ENCODE assay signal across 12 mouse cellular contexts in genomic region chr1:32553925-32554324, GRCm38 (mm10). TPM values are rescaled to one million over a fixed set of nuclear protein-coding genes. Genes with fewer than 3 reads are reported as not detected.
DNase-seq lines count a peak whose midpoint lies in the region; ATAC-seq and TF ChIP-seq lines count a peak whose summit lies in the region.
"Had no signal": no experiment of that assay in that cellular context is flagged by ENCODE, and none has a peak within 500 bp of the region (broad histone marks: within the 10 kb centered on the region; RNA-seq: fewer than 3 reads in every experiment).

No protein-coding gene starts in this region.

- H3K4me2 ChIP-seq in forebrain, embryonic 13.5 days = no peak overlapping the region
- no peak overlapping the region for H3K4me2 ChIP-seq in midbrain, embryonic 15.5 days
- H3K4me2 ChIP-seq in midbrain, embryonic 11.5 days = no peak overlapping the region
- no peak overlapping the region for H3K4me2 ChIP-seq in forebrain, postnatal 0 days (ENCODE audit: low read depth)
- H3K4me2 ChIP-seq: heart, embryonic 11.5 days; stomach, embryonic 15.5 days had no signal

- no peak overlapping the region for H3K27ac ChIP-seq in forebrain, embryonic 13.5 days
- H3K27ac ChIP-seq in forebrain, embryonic 10.5 days = no peak overlapping the region
- H3K27ac ChIP-seq in midbrain, embryonic 15.5 days = no peak overlapping the region
- H3K27ac ChIP-seq in midbrain, embryonic 11.5 days (ENCODE audit: low read depth, low read length) = no peak overlapping the region
- H3K27ac ChIP-seq in forebrain, postnatal 0 days (ENCODE audit: low read depth, low read length) = no peak overlapping the region
- H3K27ac ChIP-seq: liver, embryonic 14.5 days; stomach, embryonic 15.5 days had no signal

- DNase-seq in forebrain, embryonic 10.5 days (ENCODE audit: extremely low spot score, low spot score) = no peak
- DNase-seq in midbrain, embryonic 11.5 days (ENCODE audit: low spot score, missing footprints) = no peak
- DNase-seq in forebrain, postnatal 0 days = peak; percentile 74
- peak; percentile 57 for DNase-seq in retina, postnatal 1 day
- DNase-seq in gastrocnemius, postnatal 25 days = no peak
- DNase-seq in adrenal gland, postnatal 14 days = no peak
- DNase-seq: kidney, postnatal 14 days had no signal

- H3K4me1 ChIP-seq in forebrain, embryonic 13.5 days = 0 out of 2 replicates have a peak, but pooled peaks cover 4% of the 10 kb centered on the region
- H3K4me1 ChIP-seq in forebrain, embryonic 10.5 days = no peaks in the 10 kb centered on the region
- H3K4me1 ChIP-seq in midbrain, embryonic 15.5 days = no peaks in the 10 kb centered on the region
- H3K4me1 ChIP-seq in midbrain, embryonic 11.5 days (ENCODE audit: control insufficient read depth, insufficient read depth, low read length) = no peaks in the 10 kb centered on the region
- H3K4me1 ChIP-seq in forebrain, postnatal 0 days (ENCODE audit: insufficient read depth) = no peaks in the 10 kb centered on the region
- H3K4me1 ChIP-seq: stomach, embryonic 15.5 days had no signal

- no peaks in the 10 kb centered on the region for H3K27me3 ChIP-seq in forebrain, embryonic 13.5 days
- no peaks in the 10 kb centered on the region for H3K27me3 ChIP-seq in forebrain, embryonic 10.5 days (ENCODE audit: poor library complexity, severe bottlenecking)
- H3K27me3 ChIP-seq in midbrain, embryonic 15.5 days (replicated peaks) = no peaks in the 10 kb centered on the region
- H3K27me3 ChIP-seq in midbrain, embryonic 11.5 days (ENCODE audit: control insufficient read depth, insufficient read depth, low read length) = no peaks in the 10 kb centered on the region
- no peaks in the 10 kb centered on the region for H3K27me3 ChIP-seq in forebrain, postnatal 0 days (ENCODE audit: insufficient read depth, low read length)
- H3K27me3 ChIP-seq: stomach, embryonic 15.5 days had no signal

- H3K36me3 ChIP-seq in forebrain, embryonic 13.5 days (ENCODE audit: poor library complexity, severe bottlenecking) = no peaks in the 10 kb centered on the region
- H3K36me3 ChIP-seq in forebrain, embryonic 10.5 days (replicated peaks) = no peaks in the 10 kb centered on the region
- H3K36me3 ChIP-seq in midbrain, embryonic 15.5 days (replicated peaks) = no peaks in the 10 kb centered on the region
- no peaks in the 10 kb centered on the region for H3K36me3 ChIP-seq in midbrain, embryonic 11.5 days (ENCODE audit: control insufficient read depth, insufficient read depth, low read length)
- H3K36me3 ChIP-seq in forebrain, postnatal 0 days (ENCODE audit: insufficient read depth) = no peaks in the 10 kb centered on the region
- H3K36me3 ChIP-seq: stomach, embryonic 15.5 days had no signal

- no peak overlapping the region for H3K9ac ChIP-seq in forebrain, embryonic 13.5 days
- H3K9ac ChIP-seq in midbrain, embryonic 15.5 days = no peak overlapping the region
- no peak overlapping the region for H3K9ac ChIP-seq in midbrain, embryonic 11.5 days (ENCODE audit: low read length)
- no peak overlapping the region for H3K9ac ChIP-seq in forebrain, postnatal 0 days
- H3K9ac ChIP-seq: liver, embryonic 14.5 days; stomach, embryonic 15.5 days had no signal

- H3K4me3 ChIP-seq in forebrain, embryonic 13.5 days = no peak overlapping the region
- no peak overlapping the region for H3K4me3 ChIP-seq in forebrain, embryonic 10.5 days
- H3K4me3 ChIP-seq in midbrain, embryonic 15.5 days = no peak overlapping the region
- no peak overlapping the region for H3K4me3 ChIP-seq in midbrain, embryonic 11.5 days (ENCODE audit: low read depth, low read length)
- H3K4me3 ChIP-seq in forebrain, postnatal 0 days (ENCODE audit: low read depth, low read length) = no peak overlapping the region
- H3K4me3 ChIP-seq: stomach, embryonic 15.5 days had no signal

- TF ChIP-seq CTCF in forebrain, postnatal 0 days (IDR thresholded peaks at IDR 0.05; ENCODE audit: low read depth) = peak; percentile 76

- WGBS in forebrain, embryonic 13.5 days = 37% methylated on average over 4 of the region's 4 CpGs
- 69% methylated on average over 4 of the region's 4 CpGs for WGBS in forebrain, embryonic 10.5 days
- 44% methylated on average over 4 of the region's 4 CpGs for WGBS in midbrain, embryonic 15.5 days
- 69% methylated on average over 4 of the region's 4 CpGs for WGBS in midbrain, embryonic 11.5 days
- 14% methylated on average over 4 of the region's 4 CpGs for WGBS in forebrain, postnatal 0 days

- no peaks in the 10 kb centered on the region for H3K9me3 ChIP-seq in forebrain, embryonic 13.5 days (replicated peaks)
- H3K9me3 ChIP-seq in forebrain, embryonic 10.5 days = no peaks in the 10 kb centered on the region
- no peaks in the 10 kb centered on the region for H3K9me3 ChIP-seq in midbrain, embryonic 15.5 days
- H3K9me3 ChIP-seq in midbrain, embryonic 11.5 days (ENCODE audit: control insufficient read depth, low read length) = no peaks in the 10 kb centered on the region
- no peaks in the 10 kb centered on the region for H3K9me3 ChIP-seq in forebrain, postnatal 0 days (ENCODE audit: low read length)
- H3K9me3 ChIP-seq: stomach, embryonic 15.5 days had no signal

- ATAC-seq in forebrain, embryonic 13.5 days = peak; percentile 93
- peak; percentile 66 for ATAC-seq in midbrain, embryonic 15.5 days (replicated peaks)
- no peak for ATAC-seq in midbrain, embryonic 11.5 days (ENCODE audit: low FRiP score)
- ATAC-seq in forebrain, postnatal 0 days = peak; percentile 88

RNA-seq across cellular contexts. Expression of gene Gm5415, which starts 6.8 kb away (rescaled TPM):
- 0.58 and 0.59 TPM in 2 replicates for polyA plus RNA-seq in forebrain, embryonic 13.5 days (2015; fragmentation: Nextera tagmentation; extraction: Ambion mirVana)
- polyA plus RNA-seq in forebrain, embryonic 10.5 days (2016; fragmentation: Nextera tagmentation; extraction: Ambion mirVana) = 0.05 and 0.07 TPM in 2 replicates
- 0.77 and 0.86 TPM in 2 replicates for polyA plus RNA-seq in midbrain, embryonic 15.5 days (2015; fragmentation: Nextera tagmentation; extraction: Ambion mirVana)
- polyA plus RNA-seq in midbrain, embryonic 11.5 days (2014; fragmentation: Nextera tagmentation; extraction: Ambion mirVana) = 0.04 and 0.10 TPM in 2 replicates
- not detected in 2 replicates for total RNA-seq in forebrain, postnatal 0 days (2014; rRNA removed)
- 0.04 and 0.21 TPM in 2 replicates for polyA plus RNA-seq in forebrain, postnatal 0 days (2015; fragmentation: Nextera tagmentation; extraction: Ambion mirVana)
- total RNA-seq in gastrocnemius, postnatal 25 days (2021) = not detected
- not detected in 2 replicates for total RNA-seq in adrenal gland, postnatal 14 days (2021)
- polyA plus RNA-seq: heart, embryonic 11.5 days; liver, embryonic 14.5 days had no signal

Comparison
In these comparisons a context has a peak if more than half of its experiments do, and no peak if none do; other contexts are left out.
1. DNase-seq: peak in forebrain, postnatal 0 days (single experiment) and retina, postnatal 1 day (single experiment); none in forebrain, embryonic 10.5 days (single experiment), midbrain, embryonic 11.5 days (single experiment), gastrocnemius, postnatal 25 days (single experiment) and adrenal gland, postnatal 14 days (single experiment).